Mouse (Mus musculus): ENCODE data around the gene Cby1.

Cby1 gene

DNA sequence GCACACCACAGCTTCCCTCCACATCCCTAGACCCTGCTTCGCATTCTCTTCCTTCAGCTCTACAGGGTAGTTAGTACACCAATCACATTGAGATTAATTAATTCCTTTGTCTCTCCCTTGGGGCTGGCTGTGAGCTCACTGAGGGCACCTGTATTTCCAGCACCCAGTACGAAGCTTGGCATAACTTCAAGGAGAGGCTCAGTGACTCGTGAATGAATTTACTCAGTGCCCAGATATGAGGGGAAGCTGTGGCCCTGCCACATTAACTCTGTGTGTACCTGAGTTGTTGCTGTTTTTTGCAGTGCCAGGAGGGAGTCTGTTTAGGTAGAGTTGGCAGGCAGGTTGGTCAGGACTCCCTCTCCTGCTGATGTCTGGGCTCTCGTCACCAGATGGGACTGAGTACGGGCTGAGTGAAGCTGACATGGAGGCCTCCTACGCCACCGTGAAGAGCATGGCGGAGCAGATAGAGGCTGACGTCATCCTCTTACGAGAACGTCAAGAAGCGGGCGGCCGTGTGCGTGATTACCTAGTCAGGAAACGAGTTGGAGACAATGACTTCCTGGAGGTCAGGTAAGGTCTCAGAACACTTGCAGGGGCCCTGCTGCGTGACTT, 47.7 kb downstream of the Cby1 start:
- ATAC-seq (ENCODE audit: low TSS enrichment): no peak

DNA sequence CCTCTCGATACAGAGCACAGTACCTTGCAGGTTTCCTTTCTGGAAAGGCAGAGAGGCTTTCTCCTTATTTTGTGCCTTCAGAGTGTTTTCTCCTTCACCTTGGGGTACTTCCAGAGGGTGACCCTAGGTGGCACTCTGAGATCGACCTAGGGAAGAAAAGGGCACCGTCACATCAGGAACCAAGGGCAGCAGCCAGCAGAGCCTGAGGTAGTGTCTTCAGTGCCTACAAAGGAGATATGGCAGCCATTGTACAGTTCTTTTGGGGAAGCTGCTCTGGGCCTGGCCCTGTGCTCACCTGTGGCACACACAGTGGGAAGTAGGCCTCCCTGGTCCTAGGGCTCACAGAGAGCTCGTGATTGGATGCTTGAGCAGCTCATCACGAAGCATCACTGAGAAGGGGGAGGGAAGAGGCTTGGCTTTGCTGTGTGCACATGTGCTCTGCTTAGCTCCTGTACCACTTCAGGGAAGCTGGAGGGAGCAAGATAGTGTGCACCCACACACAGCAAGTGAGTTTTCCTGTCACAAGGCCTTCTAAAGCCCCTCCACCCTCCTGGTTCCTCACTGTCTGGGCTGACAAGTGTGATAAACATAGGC, 49.3 kb downstream of the Cby1 start:
- peak; percentile 38; the same call in 1 of the 2 replicates for ATAC-seq (ENCODE audit: low TSS enrichment)

DNA sequence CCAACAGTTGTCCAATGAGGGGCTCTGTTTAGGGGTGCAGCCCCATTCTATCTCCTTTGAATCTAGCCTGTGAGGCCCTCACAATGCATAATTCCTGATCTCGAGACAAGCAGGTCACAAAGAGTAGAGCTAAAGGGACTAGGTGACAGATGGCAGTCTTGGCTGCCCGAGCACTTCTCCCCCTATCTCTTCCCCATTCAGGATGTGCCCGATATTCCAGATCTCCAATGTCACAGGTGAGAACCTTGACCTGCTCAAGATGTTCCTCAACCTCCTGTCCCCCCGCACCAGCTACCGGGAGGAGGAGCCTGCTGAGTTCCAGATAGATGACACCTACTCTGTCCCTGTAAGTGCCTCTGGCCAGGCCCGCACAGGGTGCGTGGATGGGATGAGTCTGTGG, 56.6 kb downstream of the Cby1 start:
- no peak for ATAC-seq (ENCODE audit: low TSS enrichment)

DNA sequence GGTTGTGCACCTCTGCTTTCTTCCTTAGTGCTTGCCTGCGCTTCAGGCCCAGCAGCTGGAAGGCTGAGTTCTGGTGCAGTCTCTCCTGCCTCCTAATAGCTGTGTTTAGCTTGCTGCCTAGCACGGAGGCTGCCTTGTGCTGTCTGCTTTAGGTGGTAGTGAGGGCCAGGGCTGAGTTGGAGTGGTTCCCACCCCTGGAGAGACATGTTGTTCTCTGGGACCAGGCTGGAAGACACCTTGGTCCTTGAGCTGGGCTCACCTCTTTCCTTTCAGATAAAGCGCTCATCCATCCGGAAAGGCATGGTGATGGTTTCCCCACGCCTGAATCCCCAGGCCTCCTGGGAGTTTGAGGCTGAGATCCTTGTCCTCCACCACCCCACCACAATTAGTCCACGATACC, 57.7 kb downstream of the Cby1 start:
- ATAC-seq (ENCODE audit: low TSS enrichment): no peak

All from frontal cortex, adult (tissue).